Mouse (Mus musculus) olfactory bulb, adult 2 months (tissue): Measurements from ENCODE around the gene Rasa4.
A peak's percentile ranks its signal among the peaks of the same experiment; 100 is the strongest.

Experiments used
- CTCF ChIP-seq: fragments of 200-500 bp; IDR thresholded peaks from 2 replicates; pipeline ENCODE4 v1.5.1; 2012; ENCODE audit warnings: low read depth, mild to moderate bottlenecking, low read length, moderate library complexity; ENCODE audit not compliant: insufficient read depth
- POLR2A ChIP-seq: fragments of 200-500 bp; IDR thresholded peaks from 2 replicates; pipeline ENCODE4 v1.6.1; 2012; ENCODE audit warnings: mild to moderate bottlenecking, low read depth, low read length, moderate library complexity; ENCODE audit not compliant: insufficient read depth

DNA sequence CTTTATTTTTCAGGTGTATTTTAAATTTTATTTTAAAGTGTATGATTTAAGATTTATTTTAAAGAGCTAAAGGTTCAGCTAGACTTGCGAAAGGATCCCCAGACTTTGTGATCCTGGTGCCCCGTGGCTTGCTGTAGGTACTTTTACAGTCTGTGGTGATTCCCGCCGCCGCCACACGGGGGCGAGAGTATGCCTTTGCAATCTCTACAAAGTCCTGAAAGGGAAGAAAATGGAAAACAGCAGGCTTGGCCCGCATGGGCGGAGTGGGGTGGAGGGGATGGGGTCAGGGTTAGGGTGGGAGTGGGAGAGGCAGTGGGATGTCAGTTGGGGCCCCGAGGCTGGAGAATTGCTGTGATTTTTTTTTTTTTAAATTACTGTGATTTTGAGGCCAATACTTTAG is 37.7 kb upstream of the Rasa4 start:
- TF ChIP-seq POLR2A (no peak), CTCF (peak; percentile 76; the same call in 1 of the 2 replicates)
